Mouse (Mus musculus) cerebellum, adult 2 months (tissue): Measurements from ENCODE around the gene Acap1.

Experiments
- CTCF ChIP-seq: fragments of 200-500 bp; IDR thresholded peaks from 2 replicates; pipeline ENCODE4 v1.5.1; 2011; ENCODE audit warnings: low read depth, mild to moderate bottlenecking, control low read depth, low read length, moderate library complexity, borderline replicate concordance; ENCODE audit not compliant: insufficient read depth
- POLR2A ChIP-seq: fragments of 200-500 bp; IDR thresholded peaks from 2 replicates; pipeline ENCODE4 v1.6.1; 2011; ENCODE audit warnings: low read length, control low read depth, borderline replicate concordance; ENCODE audit not compliant: insufficient read depth

DNA sequence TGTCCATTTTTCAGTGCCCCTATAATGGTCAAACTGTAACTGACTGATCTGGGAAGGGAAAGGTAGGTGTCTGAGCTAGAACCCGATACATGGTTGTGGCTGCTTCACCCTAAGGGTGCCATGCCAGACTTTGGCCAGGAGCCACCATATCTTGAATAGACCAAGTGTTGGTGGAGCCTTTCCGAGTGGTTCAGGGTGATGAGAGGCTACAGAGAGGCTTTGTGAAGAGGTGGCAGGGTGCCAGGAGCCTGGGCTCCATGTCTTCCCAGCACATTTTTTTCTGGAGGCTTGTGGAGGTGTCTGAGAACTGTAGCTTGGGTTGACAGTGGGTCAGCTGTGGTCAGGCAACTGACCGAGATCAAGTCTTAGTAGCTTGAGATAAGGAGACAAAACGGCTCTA, 3.9 kb downstream of the Acap1 start:
- TF ChIP-seq CTCF (no peak), POLR2A (no peak)
